Mouse (Mus musculus): ENCODE results near the gene Actl6b. TPM values are rescaled to one million over a fixed set of nuclear protein-coding genes. Genes with fewer than 3 reads are reported as not detected.
A peak's percentile ranks its signal among the peaks of the same experiment; 100 is the strongest.

Actl6b gene
- polyA plus RNA-seq, 1 experiment from 2014 or later, result 298 TPM

GRCm38 (mm10) chr5:137595921-137596320 lies 42.6 kb downstream of the Actl6b start:
- 67% methylated on average over 7 of the region's 7 CpGs for WGBS
- Histone ChIP-seq H3K9ac (replicated peaks; ENCODE audit: low read depth, low read length) (no peak overlapping the region), H3K4me3 (replicated peaks; ENCODE audit: low read length) (no peak overlapping the region), H3K27ac (ENCODE audit: low read length) (no peak overlapping the region), H3K36me3 (ENCODE audit: control insufficient read depth, insufficient read depth) (no peaks in the 10 kb centered on the region), H3K9me3 (ENCODE audit: control insufficient read depth, low read length) (no peaks in the 10 kb centered on the region), H3K27me3 (replicated peaks; ENCODE audit: control insufficient read depth, insufficient read depth, low read length) (no peaks in the 10 kb centered on the region), H3K4me1 (replicated peaks; ENCODE audit: control insufficient read depth, insufficient read depth, low read length) (peaks cover 15% of the 10 kb centered on the region), H3K4me2 (ENCODE audit: low read length) (no peak overlapping the region)
- no peak for ATAC-seq

- 36% methylated on average over 28 of the region's 30 CpGs for WGBS
- Histone ChIP-seq H3K9ac (replicated peaks; ENCODE audit: low read depth, low read length) (0 out of 2 replicates have a peak overlapping the region, but pooled peaks have one; percentile 8), H3K4me3 (replicated peaks; ENCODE audit: low read length) (no peak overlapping the region), H3K27ac (ENCODE audit: low read length) (no peak overlapping the region), H3K9me3 (ENCODE audit: control insufficient read depth, low read length) (no peaks in the 10 kb centered on the region), H3K4me1 (replicated peaks; ENCODE audit: control insufficient read depth, insufficient read depth, low read length) (peaks cover 17% of the 10 kb centered on the region), H3K27me3 (replicated peaks; ENCODE audit: control insufficient read depth, insufficient read depth, low read length) (no peaks in the 10 kb centered on the region), H3K4me2 (ENCODE audit: low read length) (peak overlapping the region; percentile 13; the same call in 1 of the 2 replicates), H3K36me3 (ENCODE audit: control insufficient read depth, insufficient read depth) (no peaks in the 10 kb centered on the region)
- ATAC-seq, result no peak
Measured at GRCm38 (mm10) chr5:137596601-137597261, 43.4 kb downstream of the Actl6b start.

GRCm38 (mm10) chr5:137597625-137598024 lies 44.3 kb downstream of the Actl6b start:
- Histone ChIP-seq H3K4me2 (ENCODE audit: low read length) (no peak overlapping the region), H3K9ac (replicated peaks; ENCODE audit: low read depth, low read length) (no peak overlapping the region), H3K27ac (ENCODE audit: low read length) (no peak overlapping the region), H3K36me3 (ENCODE audit: control insufficient read depth, insufficient read depth) (no peaks in the 10 kb centered on the region), H3K9me3 (ENCODE audit: control insufficient read depth, low read length) (no peaks in the 10 kb centered on the region), H3K27me3 (replicated peaks; ENCODE audit: control insufficient read depth, insufficient read depth, low read length) (no peaks in the 10 kb centered on the region), H3K4me3 (replicated peaks; ENCODE audit: low read length) (no peak overlapping the region), H3K4me1 (replicated peaks; ENCODE audit: control insufficient read depth, insufficient read depth, low read length) (peaks cover 23% of the 10 kb centered on the region)
- no peak for ATAC-seq
- WGBS, result 93% methylated on average over 6 of the region's 6 CpGs

- H3K27me3 ChIP-seq (replicated peaks; ENCODE audit: control insufficient read depth, insufficient read depth, low read length), result no peaks in the 10 kb centered on the region
- no peaks in the 10 kb centered on the region for H3K36me3 ChIP-seq (ENCODE audit: control insufficient read depth, insufficient read depth)
- no peak overlapping the region for H3K27ac ChIP-seq (ENCODE audit: low read length)
- no peak for ATAC-seq
- H3K4me1 ChIP-seq (replicated peaks; ENCODE audit: control insufficient read depth, insufficient read depth, low read length), result peaks cover 27% of the 10 kb centered on the region
- WGBS, result 81% methylated on average over 2 of the region's 2 CpGs
- H3K9ac ChIP-seq (replicated peaks; ENCODE audit: low read depth, low read length), result no peak overlapping the region
- H3K9me3 ChIP-seq (ENCODE audit: control insufficient read depth, low read length), result no peaks in the 10 kb centered on the region
- no peak overlapping the region for H3K4me3 ChIP-seq (replicated peaks; ENCODE audit: low read length)
- no peak overlapping the region for H3K4me2 ChIP-seq (ENCODE audit: low read length)
Measured at GRCm38 (mm10) chr5:137598100-137598826, 44.9 kb downstream of the Actl6b start.

- Histone ChIP-seq H3K4me1 (replicated peaks; ENCODE audit: control insufficient read depth, insufficient read depth, low read length) (peaks cover 27% of the 10 kb centered on the region), H3K36me3 (ENCODE audit: control insufficient read depth, insufficient read depth) (no peaks in the 10 kb centered on the region), H3K27me3 (replicated peaks; ENCODE audit: control insufficient read depth, insufficient read depth, low read length) (no peaks in the 10 kb centered on the region), H3K27ac (ENCODE audit: low read length) (no peak overlapping the region), H3K9me3 (ENCODE audit: control insufficient read depth, low read length) (no peaks in the 10 kb centered on the region), H3K4me2 (ENCODE audit: low read length) (peak overlapping the region; percentile 95), H3K4me3 (replicated peaks; ENCODE audit: low read length) (peak overlapping the region; percentile 65), H3K9ac (replicated peaks; ENCODE audit: low read depth, low read length) (peak overlapping the region; percentile 70)
- WGBS, result 68% methylated on average over 9 of the region's 9 CpGs
- no peak for ATAC-seq
Measured at GRCm38 (mm10) chr5:137599600-137599999, 46.3 kb downstream of the Actl6b start.

- WGBS, result 5% methylated on average over 18 of the region's 19 CpGs
- peak overlapping the region; percentile 65 for H3K4me3 ChIP-seq (replicated peaks; ENCODE audit: low read length)
- H3K9ac ChIP-seq (replicated peaks; ENCODE audit: low read depth, low read length), result peak overlapping the region; percentile 70
- no peaks in the 10 kb centered on the region for H3K27me3 ChIP-seq (replicated peaks; ENCODE audit: control insufficient read depth, insufficient read depth, low read length)
- no peaks in the 10 kb centered on the region for H3K36me3 ChIP-seq (ENCODE audit: control insufficient read depth, insufficient read depth)
- H3K9me3 ChIP-seq (ENCODE audit: control insufficient read depth, low read length), result no peaks in the 10 kb centered on the region
- H3K27ac ChIP-seq (ENCODE audit: low read length), result no peak overlapping the region
- H3K4me2 ChIP-seq (ENCODE audit: low read length), result peak overlapping the region; percentile 95
- peak; percentile 22 for ATAC-seq
- peaks cover 27% of the 10 kb centered on the region for H3K4me1 ChIP-seq (replicated peaks; ENCODE audit: control insufficient read depth, insufficient read depth, low read length)
Measured at GRCm38 (mm10) chr5:137600281-137600618, 46.9 kb downstream of the Actl6b start.

- Histone ChIP-seq H3K36me3 (ENCODE audit: control insufficient read depth, insufficient read depth) (no peaks in the 10 kb centered on the region), H3K9ac (replicated peaks; ENCODE audit: low read depth, low read length) (peak within 1 kb of the TSS; percentile 70), H3K27me3 (replicated peaks; ENCODE audit: control insufficient read depth, insufficient read depth, low read length) (no peaks in the 10 kb centered on the region), H3K9me3 (ENCODE audit: control insufficient read depth, low read length) (no peaks in the 10 kb centered on the region), H3K4me1 (replicated peaks; ENCODE audit: control insufficient read depth, insufficient read depth, low read length) (peaks cover 27% of the 10 kb centered on the region), H3K27ac (ENCODE audit: low read length) (peak within 1 kb of the TSS; percentile 81), H3K4me2 (ENCODE audit: low read length) (peak within 1 kb of the TSS; percentile 95), H3K4me3 (replicated peaks; ENCODE audit: low read length) (peak within 1 kb of the TSS; percentile 65)
- ATAC-seq, result peak; percentile 97
- under 1% methylated on average over 41 of the region's 41 CpGs for WGBS
Measured at GRCm38 (mm10) chr5:137600619-137601364, 47.5 kb downstream of the Actl6b start, which contains the start of gene Mospd3. TSS of gene Mospd3 (minus strand) at chr5:137601058.

GRCm38 (mm10) chr5:137601365-137601729 lies 48.0 kb downstream of the Actl6b start:
- WGBS, result under 1% methylated on average over 22 of the region's 22 CpGs
- Histone ChIP-seq H3K4me3 (replicated peaks; ENCODE audit: low read length) (peak overlapping the region; percentile 65), H3K27me3 (replicated peaks; ENCODE audit: control insufficient read depth, insufficient read depth, low read length) (no peaks in the 10 kb centered on the region), H3K9me3 (ENCODE audit: control insufficient read depth, low read length) (no peaks in the 10 kb centered on the region), H3K4me1 (replicated peaks; ENCODE audit: control insufficient read depth, insufficient read depth, low read length) (peaks cover 27% of the 10 kb centered on the region), H3K4me2 (ENCODE audit: low read length) (peak overlapping the region; percentile 61), H3K9ac (replicated peaks; ENCODE audit: low read depth, low read length) (peak overlapping the region; percentile 20), H3K27ac (ENCODE audit: low read length) (no peak overlapping the region), H3K36me3 (ENCODE audit: control insufficient read depth, insufficient read depth) (no peaks in the 10 kb centered on the region)
- ATAC-seq, result no peak
